Mouse (Mus musculus) stomach, postnatal 0 days (tissue): Measurements from ENCODE around the gene Efcc1. TPM values are rescaled to one million over a fixed set of nuclear protein-coding genes. Genes with fewer than 3 reads are reported as not detected.

Source experiments
- ATAC-seq: fragments of 200-750 bp; cut with Nextera tagmentation; 2 replicates; pipeline ENCODE4 v1.8.0; 2017; ENCODE audit not compliant: low FRiP score, low TSS enrichment
- DNase-seq: peaks from one replicate; pipeline ENCODE4 v3.0.0-alpha.2; 2016; ENCODE audit warnings: low spot score
- H3K27ac ChIP-seq: fragments of 300-500 bp; sonication (generic); replicated peaks from 2 replicates; pipeline ENCODE4 v1.5.1; 2014; ENCODE audit warnings: mild to moderate bottlenecking, control low read depth
- H3K27me3 ChIP-seq: fragments of 300-500 bp; sonication (generic); 2 replicates; pipeline ENCODE4 v1.6.1; 2014; ENCODE audit warnings: low read length; ENCODE audit not compliant: control insufficient read depth, insufficient read depth
- H3K36me3 ChIP-seq: fragments of 300-500 bp; sonication (generic); 2 replicates; pipeline ENCODE4 v1.6.1; 2014; ENCODE audit warnings: low read length, mixed read lengths; ENCODE audit not compliant: control insufficient read depth, insufficient read depth
- H3K4me1 ChIP-seq: fragments of 300-500 bp; sonication (generic); replicated peaks from 2 replicates; pipeline ENCODE4 v1.6.1; 2014; ENCODE audit warnings: antibody characterized with exemption; ENCODE audit not compliant: control insufficient read depth, insufficient read depth
- H3K4me2 ChIP-seq: fragments of 300-500 bp; sonication (generic); replicated peaks from 2 replicates; pipeline ENCODE4 v1.6.1; 2014; ENCODE audit warnings: low read depth, mild to moderate bottlenecking, control low read depth, moderate library complexity
- H3K4me3 ChIP-seq: fragments of 300-500 bp; sonication (generic); 2 replicates; pipeline ENCODE4 v1.5.1; 2014; ENCODE audit warnings: low read depth, low read length, control low read depth
- H3K9ac ChIP-seq: fragments of 300-500 bp; sonication (generic); 2 replicates; pipeline ENCODE4 v1.6.1; 2014; ENCODE audit warnings: mild to moderate bottlenecking, low read length, control low read depth, mixed read lengths
- H3K9me3 ChIP-seq: fragments of 300-500 bp; sonication (generic); 2 replicates; pipeline ENCODE4 v1.6.1; 2016; ENCODE audit warnings: low read length; ENCODE audit not compliant: control insufficient read depth
- CTCF ChIP-seq: IDR thresholded peaks from 2 replicates; pipeline ENCODE4 v1.5.1; 2016; ENCODE audit warnings: antibody characterized with exemption, low read depth, mild to moderate bottlenecking, moderate library complexity
- EP300 ChIP-seq: optimal IDR thresholded peaks from 2 replicates; pipeline ENCODE3; 2016; ENCODE audit warnings: antibody characterized with exemption
- WGBS: fragments of 180-500 bp; shearing (Covaris S2); extraction: QIAGEN DNeasy Blood & Tissue Kit; methylation state at CpG from one replicate; pipeline ENCODE4 v1.1.7; 2014; 5-methylcytosine and 5-hydroxymethylcytosine counted together
- polyA plus RNA-seq: library from polyadenylated mRNA; unstranded; fragments of >200 nt; fragmentation: Nextera tagmentation; extraction: Ambion mirVana; gene quantifications from 2 replicates; pipeline ENCODE4 v1.2.1, GENCODE M21; 2015

Efcc1 gene
- polyA plus RNA-seq, 1 experiment from 2014 or later, result 1.4 TPM

DNA sequence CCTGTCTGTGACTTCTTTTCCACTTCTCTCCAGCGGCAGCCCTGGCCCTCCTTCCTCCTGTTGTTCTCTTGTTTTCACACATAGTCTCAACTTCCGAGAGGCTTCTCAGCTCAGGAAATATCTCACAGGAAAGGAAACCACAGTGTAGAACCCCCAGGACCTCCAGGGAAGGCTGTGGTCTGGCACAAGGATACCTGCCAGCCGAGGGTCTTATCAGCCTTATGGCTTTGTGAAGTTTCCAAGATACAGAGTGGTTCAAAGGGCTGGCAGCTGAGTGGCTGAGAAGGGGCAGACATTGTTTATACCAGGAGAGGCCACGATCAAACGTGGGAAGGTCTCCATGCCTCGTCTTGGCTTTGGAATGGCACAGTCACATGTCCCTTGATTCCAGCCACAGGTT, 9.2 kb downstream of the Efcc1 start:
- H3K27ac ChIP-seq, result no peak overlapping the region
- no peak for DNase-seq
- H3K4me2 ChIP-seq, result no peak overlapping the region
- H3K9me3 ChIP-seq, result no peaks in the 10 kb centered on the region
- no peak for ATAC-seq
- H3K27me3 ChIP-seq, result no peaks in the 10 kb centered on the region
- H3K36me3 ChIP-seq, result no peaks in the 10 kb centered on the region
- no peak overlapping the region for H3K9ac ChIP-seq
- H3K4me1 ChIP-seq, result no peaks in the 10 kb centered on the region
- H3K4me3 ChIP-seq, result no peak overlapping the region
- TF ChIP-seq EP300, result no peak
- TF ChIP-seq CTCF, result no peak
- 42% methylated on average over 6 of the region's 6 CpGs for whole genome bisulfite sequencing

DNA sequence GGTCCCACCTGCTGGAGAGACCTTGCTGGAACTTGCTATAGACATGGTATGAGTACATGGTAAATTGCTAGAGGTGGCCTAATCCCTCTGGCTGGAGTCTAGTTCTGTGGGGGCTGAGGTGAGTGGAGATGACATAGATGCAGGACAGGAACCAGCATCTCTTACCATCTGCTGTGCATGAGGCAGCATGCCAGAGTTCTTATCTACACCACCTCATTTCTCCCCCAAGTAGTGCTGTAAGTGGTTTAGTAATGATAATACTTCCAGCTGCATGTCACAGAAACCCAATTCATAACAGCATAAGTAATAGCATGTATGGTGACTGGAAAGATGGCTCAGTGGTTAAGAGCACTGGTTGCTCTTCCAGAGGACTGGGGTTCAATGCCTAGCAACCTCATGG, 9.8 kb downstream of the Efcc1 start:
- H3K27ac ChIP-seq, result no peak overlapping the region
- H3K27me3 ChIP-seq, result no peaks in the 10 kb centered on the region
- DNase-seq, result no peak
- no peak overlapping the region for H3K4me3 ChIP-seq
- no peak for TF ChIP-seq CTCF
- H3K9me3 ChIP-seq, result no peaks in the 10 kb centered on the region
- H3K36me3 ChIP-seq, result no peaks in the 10 kb centered on the region
- no peak for ATAC-seq
- no peak overlapping the region for H3K4me2 ChIP-seq
- no peaks in the 10 kb centered on the region for H3K4me1 ChIP-seq
- no peak overlapping the region for H3K9ac ChIP-seq

DNA sequence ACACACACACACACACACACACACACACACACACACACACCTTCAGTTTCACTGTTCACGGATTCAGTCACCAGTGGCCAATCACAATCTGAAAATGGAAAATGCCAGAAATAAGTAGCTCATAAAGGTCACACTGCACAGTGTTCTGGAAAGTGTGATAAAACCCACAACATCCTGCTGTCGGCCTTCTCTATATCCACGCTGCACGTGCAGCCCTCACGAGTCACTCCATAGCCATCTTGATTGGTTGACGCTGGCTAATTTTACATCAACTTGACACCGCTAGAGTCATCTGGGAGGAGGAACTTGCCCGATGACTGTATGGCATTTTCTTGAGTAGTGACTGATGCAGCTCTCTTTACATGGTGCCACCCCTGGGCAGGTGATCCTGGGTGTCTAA, 11.3 kb downstream of the Efcc1 start:
- no peak for DNase-seq
- ATAC-seq, result no peak
- Histone ChIP-seq H3K9ac (no peak overlapping the region), H3K27me3 (no peaks in the 10 kb centered on the region), H3K4me1 (no peaks in the 10 kb centered on the region), H3K36me3 (no peaks in the 10 kb centered on the region), H3K27ac (no peak overlapping the region), H3K4me2 (no peak overlapping the region), H3K4me3 (no peak overlapping the region), H3K9me3 (no peaks in the 10 kb centered on the region)
- no peak for TF ChIP-seq EP300
- no peak for TF ChIP-seq CTCF
- 78% methylated on average over 8 of the region's 8 CpGs for WGBS

DNA sequence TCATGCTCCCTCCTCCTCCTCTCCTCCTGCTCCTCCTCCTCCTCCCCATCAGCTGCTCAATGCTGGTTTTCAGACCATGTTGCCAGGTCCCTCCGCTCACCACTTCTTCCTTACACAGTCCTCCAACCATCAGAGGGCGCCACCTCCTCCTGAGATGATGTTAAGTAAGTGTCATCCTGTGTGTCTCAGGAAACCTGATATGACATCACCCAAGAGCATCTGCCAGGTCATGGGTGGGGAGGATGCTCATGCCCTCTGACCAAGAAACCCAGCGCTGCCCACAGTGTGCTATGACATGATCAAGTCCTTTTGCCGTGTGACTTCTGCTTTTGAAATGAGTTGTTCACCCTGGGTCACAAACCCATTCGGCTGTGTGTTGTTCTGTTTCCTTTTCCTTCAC, 12.1 kb downstream of the Efcc1 start:
- Histone ChIP-seq H3K9me3 (no peaks in the 10 kb centered on the region), H3K4me3 (no peak overlapping the region), H3K36me3 (no peaks in the 10 kb centered on the region), H3K4me1 (no peaks in the 10 kb centered on the region), H3K27me3 (no peaks in the 10 kb centered on the region), H3K27ac (peak overlapping the region; percentile 49; the same call in 1 of the 2 replicates), H3K4me2 (no peak overlapping the region), H3K9ac (no peak overlapping the region)
- TF ChIP-seq CTCF (peak; percentile 56), EP300 (no peak)
- no peak for DNase-seq
- WGBS, result 78% methylated on average over 5 of the region's 5 CpGs
- ATAC-seq, result no peak

DNA sequence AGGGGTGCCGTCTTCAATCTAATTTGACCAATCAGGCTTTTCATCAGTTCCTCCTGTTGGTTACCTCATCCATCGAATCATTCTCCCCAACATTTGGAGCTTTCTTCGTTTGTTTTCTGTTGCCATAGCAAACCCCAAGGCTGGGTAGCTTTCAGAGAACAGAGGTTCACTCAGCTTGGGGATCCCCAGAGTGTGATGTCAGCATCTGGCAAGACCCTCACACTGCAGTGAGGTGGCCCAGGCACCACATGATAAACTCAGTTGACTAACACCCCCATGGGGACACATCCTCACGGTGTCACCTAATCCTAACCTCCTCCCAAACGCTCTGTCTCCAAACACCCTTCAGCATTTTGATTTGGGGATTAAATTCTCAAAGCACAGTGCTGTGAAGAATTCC, 12.6 kb downstream of the Efcc1 start:
- H3K27me3 ChIP-seq, result no peaks in the 10 kb centered on the region
- TF ChIP-seq CTCF, result no peak
- no peak for TF ChIP-seq EP300
- ATAC-seq (no peak), DNase-seq (no peak)
- H3K9me3 ChIP-seq, result no peaks in the 10 kb centered on the region
- no peak overlapping the region for H3K4me3 ChIP-seq
- no peak overlapping the region for H3K9ac ChIP-seq
- no peaks in the 10 kb centered on the region for H3K4me1 ChIP-seq
- no peak overlapping the region for H3K27ac ChIP-seq
- no peaks in the 10 kb centered on the region for H3K36me3 ChIP-seq
- H3K4me2 ChIP-seq, result no peak overlapping the region
- WGBS, result 73% methylated on average over 5 of the region's 5 CpGs

DNA sequence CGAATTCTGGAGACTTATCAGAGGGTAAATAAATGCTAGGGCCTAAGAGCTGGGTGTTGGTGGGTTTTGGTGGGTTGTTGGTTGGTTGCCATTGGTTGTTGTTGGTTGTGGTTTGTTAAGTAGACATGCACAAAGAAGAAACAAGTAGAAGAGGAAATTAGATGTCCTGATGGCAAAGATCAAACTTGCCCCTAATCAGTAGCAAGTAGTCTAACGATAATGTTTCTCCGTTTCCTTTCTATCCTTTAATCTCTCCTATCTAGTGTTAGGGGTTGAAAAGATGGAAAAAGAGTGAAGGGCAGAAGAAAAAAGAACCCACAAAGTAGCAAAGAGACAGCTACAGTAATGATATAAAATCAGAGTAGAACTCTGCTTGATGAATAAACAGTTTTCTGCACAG, 14.0 kb downstream of the Efcc1 start:
- no peak overlapping the region for H3K9ac ChIP-seq
- H3K4me3 ChIP-seq, result no peak overlapping the region
- DNase-seq (no peak), ATAC-seq (no peak)
- no peaks in the 10 kb centered on the region for H3K4me1 ChIP-seq
- TF ChIP-seq CTCF, result no peak
- TF ChIP-seq EP300, result no peak
- WGBS, result 80% methylated on average over 3 of the region's 3 CpGs
- H3K4me2 ChIP-seq, result no peak overlapping the region
- no peaks in the 10 kb centered on the region for H3K9me3 ChIP-seq
- no peaks in the 10 kb centered on the region for H3K27me3 ChIP-seq
- no peaks in the 10 kb centered on the region for H3K36me3 ChIP-seq
- no peak overlapping the region for H3K27ac ChIP-seq
